Mouse (Mus musculus) small intestine, adult 2 months (tissue): ENCODE data around the gene Med28.

Experiments
- CTCF ChIP-seq: fragments of 200-500 bp; IDR thresholded peaks from 2 replicates; pipeline ENCODE4 v1.5.1; 2012; ENCODE audit warnings: low read depth, mild to moderate bottlenecking, control low read depth, inconsistent platforms, low read length, moderate library complexity, mixed read lengths; ENCODE audit not compliant: insufficient replicate concordance, insufficient read length; ENCODE audit errors: extremely low read depth
- POLR2A ChIP-seq: fragments of 200-500 bp; IDR thresholded peaks from 2 replicates; pipeline ENCODE4 v1.6.1; 2012; ENCODE audit warnings: low read depth, mild to moderate bottlenecking, control low read depth, inconsistent platforms, low read length, moderate library complexity

DNA sequence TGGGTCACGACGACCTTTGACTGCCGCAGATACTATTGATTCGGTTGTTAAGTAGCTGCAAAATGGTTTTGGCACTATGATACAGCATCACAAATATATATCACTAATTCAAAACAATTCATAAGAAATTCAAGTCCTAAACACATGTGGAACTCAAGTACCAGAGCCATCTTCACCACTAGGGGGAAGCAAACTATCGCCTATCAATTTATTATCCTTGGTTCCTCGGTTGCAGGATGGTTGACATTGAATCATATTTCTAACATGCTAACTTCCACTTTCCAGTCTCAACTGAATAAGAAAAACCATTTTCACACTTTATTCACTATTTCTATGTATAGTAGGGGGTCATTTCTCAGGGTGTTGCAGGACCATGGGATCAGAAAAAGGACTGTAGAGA, 45.8 kb upstream of the Med28 start:
- TF ChIP-seq CTCF (no peak), POLR2A (no peak)
